Mouse (Mus musculus) frontal cortex, postnatal 36 days (tissue): Measurements from ENCODE around the gene 1110032A03Rik.

Experiments used
- DNase-seq, 2 experiments: peaks; one replicate each; pipeline ENCODE4 v3.0.0; 2022; ENCODE audit warnings: low spot score in 2 of 2

The 1110032A03Rik gene

DNA sequence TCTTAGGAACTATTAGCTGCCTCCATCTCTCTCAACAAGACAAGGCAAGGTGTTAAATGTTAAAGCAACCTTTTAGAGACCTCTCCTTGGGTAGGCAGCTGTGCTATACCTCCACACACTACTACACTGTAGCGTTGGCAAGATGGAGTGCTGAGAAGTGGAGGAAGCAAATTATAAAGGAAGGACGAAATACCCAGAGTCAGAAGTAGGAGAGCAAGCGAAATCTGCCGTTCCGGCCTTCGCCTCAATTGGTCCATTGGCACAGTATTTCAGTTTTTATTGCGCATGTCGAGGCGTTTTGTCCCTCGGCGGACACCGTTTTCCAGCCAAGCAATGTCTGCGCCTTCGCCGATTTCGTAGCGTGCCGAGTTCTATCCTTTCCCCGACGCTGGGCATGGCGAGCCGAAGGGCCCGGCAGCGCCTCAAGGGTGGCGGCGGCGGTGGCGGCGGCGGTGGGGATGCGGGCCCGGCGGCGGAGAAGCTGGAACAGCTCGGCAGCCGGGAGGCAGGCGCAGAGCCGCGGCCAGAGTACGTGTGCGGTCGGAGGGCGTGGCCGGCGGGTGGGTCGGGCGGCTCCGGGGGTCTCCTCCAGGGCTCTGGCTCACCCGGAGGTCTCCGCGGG, at the start of gene 1110032A03Rik, which contains the start of gene Alg9:
1110032A03Rik (minus strand) TSS at position 530 of the 622 bp plus-strand sequence.
Alg9 (plus strand) TSS at position 29 of the 622 bp plus-strand sequence.
- peak; percentile 89 to 90 for DNase-seq

DNA sequence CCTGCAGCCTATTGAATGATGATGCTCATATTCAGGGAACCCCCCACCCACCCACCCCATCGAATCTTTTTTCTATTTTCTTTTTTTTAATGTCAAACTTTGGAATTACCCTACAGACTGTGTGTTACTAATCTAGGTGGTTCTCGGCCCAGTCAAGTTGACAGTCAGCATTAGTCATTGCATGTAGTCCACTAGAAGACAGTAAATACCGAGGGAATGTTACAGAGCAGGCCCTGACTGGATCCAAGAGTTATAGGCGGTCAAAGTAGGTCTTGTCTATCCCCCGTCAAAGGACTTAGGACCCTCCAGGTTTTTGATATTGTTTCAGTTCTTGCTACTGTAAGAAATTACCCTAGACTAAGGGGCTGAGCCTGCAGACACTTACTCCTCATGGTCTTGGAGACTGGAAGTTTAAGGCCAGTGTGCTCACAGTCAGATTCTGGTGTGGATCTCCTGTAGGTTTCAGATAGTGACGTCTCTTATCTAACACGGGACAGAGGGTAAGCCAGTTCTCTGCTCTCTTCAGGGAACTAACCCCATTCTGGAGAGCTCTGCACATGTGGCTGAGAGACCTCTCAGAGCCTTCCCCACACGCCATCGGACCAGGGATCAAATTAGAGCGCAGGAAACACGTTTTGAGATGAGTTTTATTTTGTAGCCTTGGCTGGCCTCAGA, 48.6 kb upstream of the 1110032A03Rik start:
- DNase-seq: no peak

DNA sequence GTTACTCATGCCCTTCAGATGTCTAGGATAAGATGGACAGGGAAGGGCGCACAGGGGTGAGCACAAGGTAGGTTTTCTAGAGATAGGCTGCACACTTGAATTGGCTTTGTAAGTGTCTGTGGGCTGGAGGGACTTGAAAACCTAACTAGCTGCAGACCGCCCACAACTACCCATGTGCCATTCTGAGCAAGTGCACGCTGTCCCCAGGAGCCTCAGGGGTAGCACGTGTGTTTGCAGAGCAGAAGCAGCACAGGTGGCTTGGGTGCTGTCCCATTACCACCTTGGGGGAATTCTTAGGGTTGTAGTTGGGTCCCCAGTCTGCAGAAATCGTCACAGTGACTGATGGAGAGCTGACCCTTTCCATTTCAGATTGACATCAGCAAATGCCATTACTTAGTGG, 46.9 kb upstream of the 1110032A03Rik start:
- DNase-seq: no peak

DNA sequence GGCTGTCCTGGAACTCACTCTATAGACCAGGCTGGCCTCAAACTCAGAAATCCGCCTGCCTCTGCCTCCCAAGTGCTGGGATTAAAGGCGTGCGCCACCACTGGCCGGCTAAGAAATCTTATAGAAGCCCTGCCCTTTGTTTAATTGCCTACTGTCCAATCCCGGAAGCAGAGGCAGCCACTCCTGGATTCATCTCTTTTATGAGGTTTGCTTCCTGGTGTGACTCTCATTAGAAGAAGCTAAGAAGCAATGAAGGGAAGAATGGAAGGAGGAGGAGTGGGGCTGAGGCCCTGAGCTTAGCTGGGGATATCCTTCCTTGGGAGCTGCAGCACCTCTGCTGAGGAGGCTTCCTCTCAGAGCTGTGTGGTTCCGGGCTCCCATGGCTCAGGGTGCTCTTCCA, 46.3 kb upstream of the 1110032A03Rik start:
- no peak for DNase-seq

DNA sequence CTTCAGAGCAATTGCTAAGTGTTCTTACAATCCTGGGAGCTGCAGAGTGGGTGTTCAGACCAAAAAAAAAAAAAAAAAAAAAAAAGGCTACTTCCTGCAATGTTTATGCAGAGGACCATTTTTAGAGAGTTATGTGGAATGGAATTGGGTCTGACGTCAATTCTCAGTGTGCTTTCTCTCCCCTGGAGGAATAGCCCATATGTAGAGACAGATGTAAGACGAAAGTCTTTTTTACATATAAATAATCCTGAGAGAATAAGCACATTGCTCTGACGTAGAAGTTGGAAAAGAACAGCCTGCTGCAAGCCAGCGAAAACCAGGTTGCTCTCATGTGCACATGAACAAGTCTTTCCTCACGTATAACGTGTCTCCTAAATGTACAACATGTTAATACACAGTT, 44.4 kb upstream of the 1110032A03Rik start:
- DNase-seq: peak; percentile 22 to 61

DNA sequence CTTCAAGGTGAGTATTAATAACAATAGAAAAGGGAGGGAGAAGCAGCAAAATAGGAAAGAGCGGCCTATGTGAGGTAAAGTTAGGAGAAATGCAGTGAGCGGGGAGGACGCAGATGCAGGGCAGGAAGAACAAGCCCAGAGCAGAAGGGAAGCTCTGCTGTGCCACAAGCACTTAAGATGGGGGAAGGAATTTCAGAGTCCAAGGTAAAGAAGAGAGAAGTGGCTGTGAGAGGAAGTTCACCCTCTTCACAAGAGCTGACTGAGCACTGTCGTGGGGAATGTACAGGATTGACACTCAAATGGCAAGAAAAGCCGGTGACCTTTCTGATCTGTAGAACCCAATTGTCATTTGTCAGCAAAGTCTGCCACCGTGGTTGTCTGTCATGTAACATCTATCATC, 42.7 kb upstream of the 1110032A03Rik start:
- DNase-seq: no peak

DNA sequence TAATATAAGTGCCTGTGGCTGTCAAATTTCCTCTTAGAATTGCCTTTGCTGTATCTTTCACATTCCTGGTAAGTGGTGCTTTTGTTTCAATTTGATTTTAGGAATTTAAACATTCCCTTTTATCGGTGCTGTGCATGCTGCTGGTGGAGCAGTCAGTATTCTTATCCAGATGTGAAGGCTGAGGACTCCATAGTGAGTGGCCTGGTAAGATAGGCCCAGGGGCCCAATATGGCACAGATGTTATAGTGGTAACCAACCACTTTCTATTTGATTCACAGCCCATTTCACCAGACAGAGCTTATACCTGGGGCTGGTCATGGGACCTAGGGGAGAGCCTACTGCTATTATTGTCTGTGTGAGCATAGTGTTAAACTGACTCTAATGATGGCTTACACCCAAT, 41.2 kb upstream of the 1110032A03Rik start:
- DNase-seq: no peak

DNA sequence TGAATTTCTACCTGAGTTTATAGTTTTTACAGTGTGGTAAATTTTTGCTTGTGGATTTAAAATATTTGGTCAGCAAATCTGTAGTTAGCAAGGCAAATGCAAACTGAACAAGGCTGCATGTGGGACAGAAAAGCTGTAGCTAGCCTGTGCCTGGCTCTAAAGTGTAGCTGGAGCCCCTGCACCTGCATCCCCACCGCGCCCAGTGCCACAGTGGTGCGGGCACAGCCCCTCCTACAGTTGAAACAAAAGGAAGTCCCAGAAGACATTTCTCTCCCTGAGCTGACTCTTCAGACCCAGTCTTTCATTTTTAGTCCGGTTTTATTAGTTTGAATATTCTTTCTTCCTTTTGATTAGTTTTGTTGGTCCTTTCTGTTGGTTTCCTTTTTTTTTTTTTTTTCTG, 40.3 kb upstream of the 1110032A03Rik start:
- DNase-seq: no peak

DNA sequence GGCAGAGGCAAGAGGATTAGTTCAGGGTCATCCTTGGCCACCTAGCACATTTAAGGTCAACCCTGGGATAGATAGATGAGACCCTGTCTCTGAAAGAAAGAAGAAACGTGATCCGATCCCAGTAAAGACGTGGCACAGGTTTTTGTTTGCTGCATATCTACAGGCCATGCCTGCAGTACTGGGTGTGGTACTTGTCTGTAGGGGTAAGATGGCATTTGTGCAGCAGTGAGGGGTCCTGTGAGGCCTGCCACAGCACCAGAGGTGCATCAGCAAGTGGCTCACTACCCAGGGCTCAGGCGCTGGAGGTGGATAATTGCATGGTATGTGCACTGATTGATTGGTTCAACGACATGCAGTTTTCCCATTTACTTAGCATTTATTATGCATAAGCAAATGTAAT, 38.5 kb upstream of the 1110032A03Rik start:
- no peak for DNase-seq

DNA sequence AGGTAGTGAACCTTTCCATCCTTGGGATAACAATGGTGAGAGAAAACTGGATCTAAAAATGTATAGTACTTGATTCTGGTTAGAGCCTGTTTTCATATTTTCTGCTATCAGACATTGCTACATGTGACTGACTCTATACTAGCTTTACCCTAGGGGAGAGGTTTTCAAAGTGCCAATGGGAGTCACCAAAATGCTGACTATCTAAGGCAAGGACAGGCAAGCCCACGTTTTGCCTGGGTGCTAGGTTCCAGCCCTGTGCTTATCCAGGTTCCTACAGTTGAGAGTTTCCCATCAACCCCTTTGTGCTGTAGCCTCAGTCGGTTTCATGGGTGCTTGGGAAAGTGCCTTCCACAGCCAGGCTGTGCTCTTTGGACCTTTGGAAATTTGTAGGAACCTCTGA, 36.4 kb upstream of the 1110032A03Rik start:
- DNase-seq: no peak

DNA sequence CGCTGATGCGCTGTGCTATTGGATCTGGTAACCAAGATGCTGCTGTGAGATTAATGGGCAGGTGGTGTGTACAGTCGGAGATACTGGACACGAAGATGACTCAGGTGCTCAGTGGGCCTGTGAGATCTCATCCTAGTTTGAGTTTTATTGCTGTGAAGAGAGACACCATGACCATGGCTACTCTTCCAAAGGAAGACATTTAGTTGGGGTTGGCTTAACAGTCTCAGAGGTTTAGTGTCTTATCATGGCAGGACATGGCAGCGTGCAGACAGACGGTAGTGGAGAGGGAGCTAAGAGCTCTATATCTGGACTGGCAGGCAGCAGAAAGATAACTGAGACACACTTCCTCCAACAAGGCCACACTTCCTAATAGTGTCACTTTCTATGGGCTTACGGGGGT, 35.9 kb upstream of the 1110032A03Rik start:
- DNase-seq: no peak

DNA sequence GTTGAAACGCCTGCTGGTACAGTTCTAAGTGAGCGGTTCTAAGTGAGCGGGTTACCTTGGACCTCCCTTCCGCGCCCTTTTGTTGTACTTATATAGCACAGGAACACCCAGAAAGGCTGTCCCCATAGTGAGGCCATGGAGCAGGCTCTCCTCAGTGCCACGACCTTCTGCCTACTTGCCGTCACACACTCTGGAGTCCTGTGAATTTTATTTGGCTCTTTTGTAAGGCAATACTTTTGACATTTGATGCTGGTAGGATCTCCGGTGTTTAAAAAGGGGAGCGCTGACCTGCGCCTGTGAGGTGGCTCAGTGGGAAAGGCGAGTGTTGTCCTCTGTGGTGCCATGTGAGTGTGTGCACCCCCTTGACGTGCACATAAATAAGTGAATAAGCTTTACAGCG, 33.8 kb upstream of the 1110032A03Rik start:
- DNase-seq: no peak

DNA sequence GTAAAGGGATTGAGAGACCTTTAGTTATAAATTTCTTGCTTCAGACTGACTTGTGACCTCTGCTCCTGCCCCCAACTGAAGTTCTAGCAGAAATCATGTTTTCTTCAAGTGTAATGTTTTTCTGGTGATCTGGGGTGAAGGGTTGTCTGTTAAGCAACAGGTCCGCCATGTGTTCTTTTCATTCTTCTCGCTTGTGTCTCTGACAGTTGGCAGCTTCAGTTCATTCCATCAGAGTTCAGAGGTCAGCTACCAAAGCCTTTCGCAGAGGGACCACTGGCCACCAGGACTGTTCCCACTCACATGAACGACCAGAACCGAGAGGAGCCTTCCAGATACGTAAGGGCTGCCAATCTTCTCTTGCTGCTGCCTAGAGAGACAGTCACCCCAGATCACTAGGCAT, 33.2 kb upstream of the 1110032A03Rik start:
- DNase-seq: no peak

DNA sequence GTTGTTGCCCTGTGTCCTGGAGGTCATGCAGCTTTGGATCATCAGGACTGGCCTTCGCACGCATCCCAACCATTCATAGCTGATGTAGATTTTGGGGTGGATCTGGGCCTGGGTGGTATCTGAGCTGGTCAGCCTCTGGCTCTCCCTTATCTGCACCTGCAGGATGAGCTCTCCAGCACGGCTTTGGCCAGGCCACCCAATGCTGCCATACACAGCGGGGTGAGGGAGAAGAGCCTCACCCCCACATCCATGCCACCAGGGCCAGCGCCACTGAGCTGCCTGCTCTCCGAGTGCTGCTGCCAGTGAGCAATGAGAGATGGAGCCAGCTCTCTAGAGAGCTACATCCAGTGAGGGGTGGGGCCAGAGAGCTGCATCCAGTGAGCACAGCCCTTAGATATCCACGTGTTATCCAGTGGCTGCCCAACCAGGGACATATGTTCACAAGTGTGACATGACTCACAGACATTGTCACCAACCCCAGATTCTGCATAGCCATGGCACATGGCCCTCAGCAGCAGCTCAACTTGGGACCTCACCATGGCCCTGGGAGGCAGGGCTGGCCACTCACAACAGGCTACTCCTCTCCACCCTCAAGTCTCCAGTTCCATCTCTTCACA, 27.8 kb upstream of the 1110032A03Rik start:
- no peak for DNase-seq

DNA sequence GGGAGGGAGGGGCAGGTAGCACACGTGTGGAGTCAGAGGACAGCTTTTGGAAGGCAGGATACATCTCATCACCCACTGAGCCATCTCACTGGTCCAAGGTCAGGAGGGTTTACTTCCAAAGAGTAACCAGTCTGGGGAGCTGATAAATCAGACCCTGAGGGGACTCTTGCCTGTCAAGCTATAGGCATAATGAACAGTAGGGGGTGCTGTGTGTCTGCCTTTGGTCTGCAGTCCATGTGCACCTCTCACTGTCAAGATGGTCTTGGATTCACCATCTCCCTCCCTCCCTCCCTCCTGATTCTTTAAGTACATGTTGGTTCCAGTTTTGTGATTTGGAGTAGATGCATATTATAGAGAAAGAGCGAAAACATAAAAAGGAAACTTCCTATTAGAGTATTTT, 25.7 kb upstream of the 1110032A03Rik start:
- peak in 1 of 2 experiments; percentile 26 for DNase-seq

DNA sequence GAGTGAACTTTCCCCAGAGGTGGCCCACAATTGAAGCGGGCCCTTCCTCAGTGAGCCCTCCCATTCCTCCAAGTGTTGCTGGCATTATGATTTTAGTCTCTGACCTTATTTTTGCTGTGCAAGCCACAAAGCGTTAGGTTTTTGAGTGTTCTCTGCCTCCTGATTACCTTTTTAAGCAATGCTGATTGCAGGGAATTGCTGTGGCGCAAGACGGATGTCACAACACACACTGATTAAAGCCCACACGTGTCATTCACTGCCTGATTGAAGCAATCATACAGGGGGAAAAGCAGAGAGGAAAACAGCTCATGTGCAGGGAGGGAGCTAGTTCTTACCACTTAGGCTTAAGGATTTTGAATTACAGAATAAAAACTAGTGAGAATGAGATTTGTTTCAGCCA, 23.0 kb upstream of the 1110032A03Rik start:
- no peak for DNase-seq

DNA sequence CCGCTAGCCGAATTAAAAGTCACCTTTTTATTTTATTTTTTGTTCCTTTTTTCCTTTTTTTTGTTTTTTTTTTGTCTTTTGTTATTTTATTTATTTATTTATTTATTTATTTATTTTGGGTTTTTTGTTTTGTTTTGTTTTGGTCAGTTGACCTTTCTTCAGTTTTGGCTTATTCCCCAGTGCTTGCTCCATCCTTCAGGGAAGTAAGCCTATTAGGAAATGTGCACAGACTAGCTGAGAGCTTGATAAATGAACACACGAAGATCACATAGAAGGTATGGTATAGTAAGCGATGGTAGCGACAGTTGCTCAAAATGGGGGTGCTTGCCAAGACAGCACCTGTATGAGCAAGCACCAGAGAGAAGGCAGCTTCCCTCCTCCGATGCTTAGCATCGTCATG, 22.3 kb upstream of the 1110032A03Rik start:
- no peak for DNase-seq

DNA sequence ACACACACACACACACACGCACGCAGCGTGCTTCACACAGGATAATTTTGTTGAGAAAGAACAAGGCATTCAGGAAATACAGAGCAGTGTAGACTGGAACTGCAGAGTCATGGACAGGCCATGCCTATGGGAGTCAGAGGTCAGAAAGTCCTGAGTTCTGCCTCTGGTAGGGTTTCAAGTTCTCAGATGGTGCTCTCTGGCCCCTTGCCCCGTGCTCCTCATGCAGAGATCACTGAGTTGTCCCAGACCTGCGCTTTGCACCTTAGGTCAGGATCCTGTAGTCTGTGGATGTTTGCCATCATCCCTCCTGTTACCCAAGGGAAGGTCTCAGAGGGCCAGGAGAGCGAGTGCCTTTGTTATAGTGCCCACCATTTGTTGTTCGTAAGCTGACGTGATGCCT, 21.5 kb upstream of the 1110032A03Rik start:
- DNase-seq: no peak

DNA sequence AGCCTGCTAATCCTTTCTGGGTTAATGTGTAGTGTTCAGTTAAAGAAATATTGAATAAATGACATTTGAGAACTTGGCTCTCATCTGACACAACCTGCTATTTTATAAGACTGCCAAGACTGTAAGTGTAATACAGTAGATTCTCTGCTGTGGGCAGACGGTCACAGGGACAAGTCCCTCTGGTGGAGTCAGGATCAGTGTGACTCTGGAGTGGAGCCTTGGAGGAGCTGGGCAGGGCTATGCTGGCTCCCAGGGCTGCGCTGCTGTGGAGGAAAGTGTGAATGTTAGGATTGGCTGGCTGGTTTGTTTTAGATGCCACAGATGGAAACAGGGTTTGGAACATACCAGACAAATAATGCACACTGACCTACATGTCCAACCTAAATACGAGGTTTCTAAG, 19.9 kb upstream of the 1110032A03Rik start:
- DNase-seq: no peak

DNA sequence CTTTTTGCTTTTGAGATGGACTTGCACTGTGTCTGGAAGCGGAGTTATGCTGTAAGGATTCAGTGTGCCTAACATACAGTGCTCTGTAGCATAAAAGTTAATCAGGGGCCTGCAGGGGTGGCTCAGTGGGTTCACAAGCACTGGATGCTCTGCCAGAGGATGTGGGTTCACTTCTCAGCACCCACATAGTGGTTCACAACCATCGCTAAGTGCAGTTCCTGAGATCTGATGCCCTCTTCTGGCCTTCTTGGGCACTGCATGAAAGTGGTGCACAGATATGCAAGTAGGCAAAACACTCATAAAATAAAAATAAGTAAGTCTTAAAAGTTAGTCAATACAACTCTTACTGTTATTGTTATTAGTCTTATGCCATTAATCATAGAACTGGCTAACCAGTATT, 6.8 kb upstream of the 1110032A03Rik start:
- peak; percentile 16 to 24 for DNase-seq

DNA sequence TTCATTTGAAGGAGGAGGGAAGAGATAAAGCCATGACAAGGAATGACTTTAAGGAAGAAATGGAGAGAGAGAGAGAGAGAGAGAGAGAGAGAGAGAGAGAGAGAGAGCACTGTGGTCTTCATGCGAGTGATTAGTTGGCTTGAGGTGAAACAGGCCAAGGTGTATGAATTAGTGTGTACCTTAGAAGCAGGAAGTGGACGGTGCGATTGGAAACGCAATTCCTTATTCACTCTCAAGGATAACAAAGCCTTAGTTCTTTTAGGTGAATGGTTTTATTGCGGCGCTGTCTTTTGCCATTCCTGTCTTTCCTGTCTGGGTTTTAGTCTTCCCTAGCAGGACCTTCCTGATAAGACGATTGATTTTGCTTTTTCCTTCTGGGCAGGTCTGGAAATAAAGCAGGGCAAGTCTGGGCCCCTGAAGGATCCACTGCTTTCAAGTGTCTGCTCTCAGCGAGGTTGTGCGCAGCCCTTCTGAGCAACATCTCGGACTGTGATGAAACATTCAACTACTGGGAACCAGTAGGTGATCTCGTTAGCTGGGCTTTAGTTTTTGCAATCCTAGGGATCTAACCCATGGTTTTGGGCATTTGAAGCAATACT, 941 bp upstream of the 1110032A03Rik start:
- no peak for DNase-seq

DNA sequence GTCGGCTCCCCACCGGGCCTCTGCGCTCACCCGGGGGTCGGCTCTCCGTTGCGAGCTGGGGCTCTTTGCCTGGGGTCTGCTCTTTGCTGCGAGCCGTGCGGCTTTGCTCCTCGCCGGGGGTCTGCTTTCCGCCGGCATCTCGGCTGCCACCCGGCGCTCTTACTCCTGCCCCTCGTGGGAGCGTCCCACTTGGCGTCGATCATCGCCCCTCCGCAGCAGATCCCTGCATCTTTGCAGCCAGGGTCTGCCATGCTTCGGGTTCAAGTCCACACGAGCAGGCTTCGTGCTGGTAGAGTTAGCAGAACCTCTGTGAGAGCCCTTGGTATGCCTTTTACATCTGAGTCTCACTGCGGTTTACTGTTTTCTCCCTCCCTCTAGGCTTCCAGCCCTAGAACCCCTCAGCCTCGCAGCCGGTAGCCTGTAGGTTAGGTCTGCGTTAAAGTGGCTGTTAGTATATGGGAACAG, 374 bp upstream of the 1110032A03Rik start:
- DNase-seq: peak in 1 of 2 experiments; percentile 14

DNA sequence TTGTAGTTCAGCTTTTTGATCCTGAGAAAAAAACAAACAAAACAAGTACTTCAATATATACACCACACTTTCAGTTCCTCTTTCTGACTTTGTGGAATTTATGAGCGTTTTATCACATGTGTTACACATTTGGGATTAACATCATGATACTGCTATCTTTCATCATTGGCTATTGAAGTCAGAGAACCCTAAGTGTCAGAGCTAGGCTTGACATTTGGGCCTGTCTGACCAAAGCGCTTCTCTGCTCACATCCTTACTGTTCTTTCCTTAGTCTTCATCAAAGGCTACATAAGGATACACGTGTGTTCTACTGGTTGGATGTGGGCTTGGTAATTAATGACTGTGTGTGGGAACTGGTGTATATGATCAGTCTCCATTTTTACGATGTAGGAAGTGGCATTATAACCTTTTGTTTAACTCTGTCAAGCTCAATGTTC, 1.3 kb downstream of the 1110032A03Rik start:
- no peak for DNase-seq
